Mouse (Mus musculus): ENCODE measurements at regions not wholly inside any gene's neighbourhood (a gene's known extent, or its start where the extent isn't known, plus 50 kb on each side); places are given as distances from the start of the nearest gene placed in this dataset.

- TF ChIP-seq CTCF (IDR thresholded peaks at IDR 0.05) (no peak), POLR2A (IDR thresholded peaks at IDR 0.05; ENCODE audit: insufficient read depth, low read depth, low read length) (no peak)
These were observed 57.0 kb upstream of the Pkdcc start for GRCm38 (mm10) chr17:83158053-83158452.
